Mouse (Mus musculus) hindbrain, embryonic 14.5 days (tissue): Measurements from ENCODE around the gene Slc22a3. TPM values are rescaled to one million over a fixed set of nuclear protein-coding genes. Genes with fewer than 3 reads are reported as not detected.

Experiments used
- ATAC-seq: fragments of 200-750 bp; cut with Nextera tagmentation; 2 replicates; pipeline ENCODE4 v1.8.0; 2017; ENCODE audit warnings: moderate number of reproducible peaks, mild to moderate bottlenecking, moderate TSS enrichment, moderate library complexity; ENCODE audit not compliant: low FRiP score
- DNase-seq: peaks from one replicate; pipeline ENCODE4 v3.0.0-alpha.2; 2015; ENCODE audit warnings: low spot score
- H3K27ac ChIP-seq: fragments of 300-500 bp; sonication (generic); 2 replicates; pipeline ENCODE4 v1.5.1; 2014; ENCODE audit warnings: mild to moderate bottlenecking, moderate library complexity
- H3K27me3 ChIP-seq: fragments of 300-500 bp; sonication (generic); 2 replicates; pipeline ENCODE4 v1.6.1; 2014; ENCODE audit warnings: mild to moderate bottlenecking, low read length, mixed read lengths; ENCODE audit not compliant: control insufficient read depth, insufficient read depth
- H3K36me3 ChIP-seq: fragments of 300-500 bp; sonication (generic); replicated peaks from 2 replicates; pipeline ENCODE4 v1.6.1; 2014; ENCODE audit not compliant: control insufficient read depth, insufficient read depth
- H3K4me1 ChIP-seq: fragments of 300-500 bp; sonication (generic); replicated peaks from 2 replicates; pipeline ENCODE4 v1.6.1; 2014; ENCODE audit warnings: antibody characterized with exemption, low read length, mixed read lengths; ENCODE audit not compliant: control insufficient read depth, insufficient read depth
- H3K4me2 ChIP-seq: fragments of 300-500 bp; sonication (generic); replicated peaks from 2 replicates; pipeline ENCODE4 v1.6.1; 2014; ENCODE audit warnings: mild to moderate bottlenecking, moderate library complexity
- H3K4me3 ChIP-seq: fragments of 300-500 bp; sonication (generic); replicated peaks from 2 replicates; pipeline ENCODE4 v1.5.1; 2014; ENCODE audit warnings: mild to moderate bottlenecking, low read length
- H3K9ac ChIP-seq: fragments of 300-500 bp; sonication (generic); 2 replicates; pipeline ENCODE4 v1.6.1; 2014
- H3K9me3 ChIP-seq: fragments of 300-500 bp; sonication (generic); 2 replicates; pipeline ENCODE4 v1.6.1; 2016; ENCODE audit warnings: low read length; ENCODE audit not compliant: control insufficient read depth
- WGBS: fragments of 180-500 bp; shearing (Covaris S2); extraction: QIAGEN DNeasy Blood & Tissue Kit; methylation state at CpG from one replicate; pipeline ENCODE4 v1.1.7; 2014; 5-methylcytosine and 5-hydroxymethylcytosine counted together
- polyA plus RNA-seq: library from polyadenylated mRNA; unstranded; fragments of >200 nt; fragmentation: Nextera tagmentation; extraction: Ambion mirVana; gene quantifications from 2 replicates; pipeline ENCODE4 v1.2.1, GENCODE M21; 2014

Slc22a3 gene
- polyA plus RNA-seq, 1 experiment from 2014 or later: 0.82 TPM

- H3K4me1 ChIP-seq: no peaks in the 10 kb centered on the region
- no peaks in the 10 kb centered on the region for H3K27me3 ChIP-seq
- no peaks in the 10 kb centered on the region for H3K9me3 ChIP-seq
- no peaks in the 10 kb centered on the region for H3K36me3 ChIP-seq
- H3K4me3 ChIP-seq: no peak overlapping the region
- no peak overlapping the region for H3K4me2 ChIP-seq
- H3K9ac ChIP-seq: no peak overlapping the region
- no peak for DNase-seq
- no peak for ATAC-seq
- H3K27ac ChIP-seq: no peak overlapping the region
- WGBS: 47% methylated on average over 4 of the region's 4 CpGs
Measured at GRCm38 (mm10) chr17:12451234-12451633, 56.3 kb downstream of the Slc22a3 start.

- H3K4me3 ChIP-seq: no peak overlapping the region
- WGBS: 75% methylated on average over 2 of the region's 2 CpGs
- no peak overlapping the region for H3K4me2 ChIP-seq
- no peak overlapping the region for H3K9ac ChIP-seq
- no peak overlapping the region for H3K27ac ChIP-seq
- H3K36me3 ChIP-seq: no peaks in the 10 kb centered on the region
- no peaks in the 10 kb centered on the region for H3K4me1 ChIP-seq
- ATAC-seq (no peak), DNase-seq (no peak)
- no peaks in the 10 kb centered on the region for H3K27me3 ChIP-seq
- H3K9me3 ChIP-seq: no peaks in the 10 kb centered on the region
Measured at GRCm38 (mm10) chr17:12444561-12444960, 62.9 kb downstream of the Slc22a3 start.

- no peaks in the 10 kb centered on the region for H3K9me3 ChIP-seq
- H3K4me2 ChIP-seq: no peak overlapping the region
- H3K4me1 ChIP-seq: no peaks in the 10 kb centered on the region
- ATAC-seq: no peak
- no peak overlapping the region for H3K27ac ChIP-seq
- no peak overlapping the region for H3K4me3 ChIP-seq
- no peak for DNase-seq
- H3K27me3 ChIP-seq: no peaks in the 10 kb centered on the region
- no peaks in the 10 kb centered on the region for H3K36me3 ChIP-seq
- no peak overlapping the region for H3K9ac ChIP-seq
- WGBS: 90% methylated on average over 10 of the region's 10 CpGs
Measured at GRCm38 (mm10) chr17:12437771-12438170, 69.7 kb downstream of the Slc22a3 start.

- no peak for ATAC-seq
Measured at GRCm38 (mm10) chr17:12431707-12432106, 75.8 kb downstream of the Slc22a3 start.

GRCm38 (mm10) chr17:12428369-12428768 is 79.1 kb downstream of the Slc22a3 start:
- DNase-seq (no peak), ATAC-seq (no peak)
- Histone ChIP-seq H3K27me3 (no peaks in the 10 kb centered on the region), H3K4me3 (no peak overlapping the region), H3K9me3 (no peaks in the 10 kb centered on the region), H3K9ac (no peak overlapping the region), H3K27ac (no peak overlapping the region), H3K4me2 (no peak overlapping the region), H3K36me3 (no peaks in the 10 kb centered on the region), H3K4me1 (0 out of 2 replicates have a peak, but pooled peaks cover 7% of the 10 kb centered on the region)

More at GRCm38 (mm10) chr17:12431707-12432106, 75.8 kb downstream of the Slc22a3 start:
- H3K27me3 ChIP-seq: no peaks in the 10 kb centered on the region
- no peak overlapping the region for H3K4me2 ChIP-seq
- no peak for DNase-seq
- no peak overlapping the region for H3K27ac ChIP-seq
- H3K36me3 ChIP-seq: no peaks in the 10 kb centered on the region
- 61% methylated on average over 5 of the region's 5 CpGs for WGBS
- H3K9me3 ChIP-seq: no peaks in the 10 kb centered on the region
- 0 out of 2 replicates have a peak, but pooled peaks cover 7% of the 10 kb centered on the region for H3K4me1 ChIP-seq
- H3K9ac ChIP-seq: no peak overlapping the region
- H3K4me3 ChIP-seq: no peak overlapping the region

- DNase-seq (no peak), ATAC-seq (no peak)
- 38% methylated on average over 3 of the region's 3 CpGs for WGBS
- Histone ChIP-seq H3K27me3 (no peaks in the 10 kb centered on the region), H3K36me3 (no peaks in the 10 kb centered on the region), H3K4me1 (0 out of 2 replicates have a peak, but pooled peaks cover 7% of the 10 kb centered on the region), H3K4me3 (no peak overlapping the region), H3K9me3 (no peaks in the 10 kb centered on the region), H3K4me2 (no peak overlapping the region), H3K27ac (no peak overlapping the region), H3K9ac (no peak overlapping the region)
Measured at GRCm38 (mm10) chr17:12427156-12427555, 80.3 kb downstream of the Slc22a3 start.

GRCm38 (mm10) chr17:12422143-12422542 is 85.4 kb downstream of the Slc22a3 start:
- H3K9ac ChIP-seq: no peak overlapping the region
- no peaks in the 10 kb centered on the region for H3K9me3 ChIP-seq
- DNase-seq (no peak), ATAC-seq (no peak)
- no peak overlapping the region for H3K27ac ChIP-seq
- no peaks in the 10 kb centered on the region for H3K36me3 ChIP-seq
- H3K4me1 ChIP-seq: no peaks in the 10 kb centered on the region
- 88% methylated on average over 1 of the region's 1 CpGs for WGBS
- H3K4me3 ChIP-seq: no peak overlapping the region
- no peaks in the 10 kb centered on the region for H3K27me3 ChIP-seq
- no peak overlapping the region for H3K4me2 ChIP-seq

- Histone ChIP-seq H3K9me3 (no peaks in the 10 kb centered on the region), H3K9ac (no peak overlapping the region), H3K4me2 (no peak overlapping the region), H3K36me3 (no peaks in the 10 kb centered on the region), H3K4me3 (no peak overlapping the region), H3K27ac (no peak overlapping the region), H3K27me3 (no peaks in the 10 kb centered on the region), H3K4me1 (no peaks in the 10 kb centered on the region)
- DNase-seq (no peak), ATAC-seq (no peak)
- 66% methylated on average over 16 of the region's 16 CpGs for WGBS
Measured at GRCm38 (mm10) chr17:12420886-12421574, 86.5 kb downstream of the Slc22a3 start.

GRCm38 (mm10) chr17:12419491-12420079 is 87.9 kb downstream of the Slc22a3 start:
- Histone ChIP-seq H3K4me3 (no peak overlapping the region), H3K27ac (no peak overlapping the region), H3K4me1 (no peaks in the 10 kb centered on the region), H3K9me3 (no peaks in the 10 kb centered on the region), H3K27me3 (no peaks in the 10 kb centered on the region), H3K36me3 (no peaks in the 10 kb centered on the region), H3K4me2 (no peak overlapping the region), H3K9ac (no peak overlapping the region)
- no peak for ATAC-seq
- no peak for DNase-seq
- 70% methylated on average over 19 of the region's 19 CpGs for WGBS
